Comparison of ENCODE assay signal across 18 mouse cellular contexts in genomic region chr5:110514694-110515093, GRCm38 (mm10). TPM values are rescaled to one million over a fixed set of nuclear protein-coding genes. Genes with fewer than 3 reads are reported as not detected.
DNase-seq lines count a peak whose midpoint lies in the region; ATAC-seq lines count a peak whose summit lies in the region.
"Had no signal": no experiment of that assay in that cellular context is flagged by ENCODE, and none has a peak within 500 bp of the region (broad histone marks: within the 10 kb centered on the region; RNA-seq: fewer than 3 reads in every experiment).

No protein-coding gene starts in this region.

- ATAC-seq in inflammation-experienced regulatory T-cells, adult 6 months = peak; percentile 77
- ATAC-seq in monocyte, adult 5-6 weeks (replicated peaks; ENCODE audit: insufficient number of reproducible peaks, low FRiP score, low TSS enrichment, poor library complexity, severe bottlenecking) = no peak
- ATAC-seq: forebrain, embryonic 13.5 days; hindbrain, embryonic 16.5 days; midbrain, embryonic 15.5 days had no signal

- DNase-seq in spleen, postnatal 36 days (ENCODE audit: low spot score in 2 of 2) = peak; percentile 6 to 9
- DNase-seq in spleen, adult 12 weeks (ENCODE audit: low spot score) = no peak
- DNase-seq in CD8-positive naive resting alpha-beta T cell, adult 2 months (ENCODE audit: low read depth in 2 of 2, low spot score in 2 of 2) = peak; percentile 4 to 15
- DNase-seq in thymus, postnatal 36 days = peak; percentile 6 to 23
- no peak for DNase-seq in left cerebral cortex, adult 18-20 months (ENCODE audit: low spot score in 2 of 2)
- DNase-seq: cerebellum, postnatal 10 days; gastrocnemius, postnatal 10 days; heart, adult 2 months; heart, postnatal 4 days; kidney, adult 18-20 months; kidney, postnatal 10 days; liver, embryonic 13.5 days; right cerebral cortex, postnatal 25 days had no signal

RNA-seq across cellular contexts. Expression of gene Galnt9, which starts 29.5 kb away (rescaled TPM):
- polyA plus RNA-seq in inflammation-experienced regulatory T-cells, adult 6 months (2017; shearing (Covaris generic)) = 1 to 10 TPM; 4.5 to 9.7 (median 7.5) TPM
- total RNA-seq in left cerebral cortex, adult 18-20 months (2021) = 100 to 1,000 TPM in 1 of 2 experiments, 10 to 100 TPM in 1; 87.0 to 117 TPM
- 3.7 to 5.5 TPM (median 5.0 TPM) in 3 replicates for total RNA-seq in monocyte, adult 5-6 weeks (2017)
- total RNA-seq: heart, adult 2 months; heart, postnatal 4 days had no signal
- polyA plus RNA-seq: liver, embryonic 13.5 days had no signal

Comparison
In these comparisons a context has a peak if more than half of its experiments do, and no peak if none do; other contexts are left out.
1. DNase-seq: peak in spleen, postnatal 36 days (2 of 2), CD8-positive naive resting alpha-beta T cell, adult 2 months (2 of 2) and thymus, postnatal 36 days (2 of 2); none in spleen, adult 12 weeks (single experiment) and left cerebral cortex, adult 18-20 months (0 of 2).
2. RNA of gene Galnt9, which starts 29.5 kb away (total RNA-seq): 87.0 to 117 TPM in left cerebral cortex, adult 18-20 months; 3.7 to 5.5 TPM in monocyte, adult 5-6 weeks; every median in the first group is over 10 times any median in the second.